Mouse (Mus musculus) lung, adult 2 months (tissue): ENCODE results near the gene Sp3.

Source experiments
- CTCF ChIP-seq: fragments of 200-500 bp; IDR thresholded peaks from 2 replicates; pipeline ENCODE4 v1.5.1; 2011; ENCODE audit warnings: mild to moderate bottlenecking, low read length, control low read depth; ENCODE audit not compliant: insufficient read depth
- POLR2A ChIP-seq: fragments of 200-500 bp; IDR thresholded peaks from 2 replicates; pipeline ENCODE4 v1.6.1; 2011; ENCODE audit warnings: low read depth, mild to moderate bottlenecking, control low read depth, low read length, borderline replicate concordance; ENCODE audit errors: extremely low read depth

GRCm38 (mm10) chr2:72982110-72982785 lies 2.0 kb upstream of the Sp3 start:
- TF ChIP-seq POLR2A: no peak
- TF ChIP-seq CTCF: no peak
